Mouse (Mus musculus) MEL (cell line): ENCODE results near the gene Sp9.

Experiments
- BHLHE40 ChIP-seq: IDR thresholded peaks from 2 replicates; pipeline ENCODE4 v1.6.1; 2012; ENCODE audit warnings: low read depth, mild to moderate bottlenecking, inconsistent platforms, low read length, improper control_type of control experiment, borderline replicate concordance
- CHD2 ChIP-seq: IDR thresholded peaks from 2 replicates; pipeline ENCODE4 v1.6.1; 2011; ENCODE audit warnings: low read length, improper control_type of control experiment
- CTCF ChIP-seq, 3 experiments: IDR thresholded peaks in 2 of 3; conservative IDR thresholded peaks in 1 of 3; 2 replicates each; pipeline ENCODE4 v1.5.1; 2011 to 2012; ENCODE audit warnings: low read length in 3 of 3, low read depth in 2 of 3, mild to moderate bottlenecking in 2 of 3, improper control_type of control experiment in 1 of 3, inconsistent platforms in 1 of 3, mixed read lengths in 1 of 3, moderate library complexity in 1 of 3; ENCODE audit not compliant: control insufficient read depth in 1 of 3, insufficient read depth in 1 of 3, poor library complexity in 1 of 3, severe bottlenecking in 1 of 3
- E2F4 ChIP-seq: IDR thresholded peaks from 2 replicates; pipeline ENCODE4 v1.6.1; 2011; ENCODE audit warnings: low read depth, low read length, improper control_type of control experiment, borderline replicate concordance
- EP300 ChIP-seq, 2 experiments: IDR thresholded peaks; 2 replicates each; pipeline ENCODE4 v1.6.1; 2011; ENCODE audit warnings: improper control_type of control experiment in 2 of 2, low read length in 2 of 2, low read depth in 1 of 2, mild to moderate bottlenecking in 1 of 2
- GATA1 ChIP-seq: IDR thresholded peaks from 2 replicates; pipeline ENCODE4 v1.6.1; 2011; ENCODE audit warnings: low read depth, low read length, improper control_type of control experiment
- MEF2A ChIP-seq: IDR thresholded peaks from 2 replicates; pipeline ENCODE4 v1.6.1; 2014; ENCODE audit warnings: low read depth, mild to moderate bottlenecking, inconsistent platforms, low read length, improper control_type of control experiment; ENCODE audit not compliant: poor library complexity, insufficient replicate concordance, severe bottlenecking; ENCODE audit errors: extremely low read depth
- MYB ChIP-seq: IDR thresholded peaks from 2 replicates; pipeline ENCODE4 v1.6.1; 2011; ENCODE audit warnings: mild to moderate bottlenecking, low read depth, low read length, improper control_type of control experiment
- POLR2A ChIP-seq, 2 experiments: IDR thresholded peaks; 2 replicates each; pipeline ENCODE4 v1.6.1; 2011 to 2012; ENCODE audit warnings: low read length in 2 of 2, mild to moderate bottlenecking in 2 of 2, control low read depth in 1 of 2, improper control_type of control experiment in 1 of 2, low read depth in 1 of 2, moderate library complexity in 1 of 2; ENCODE audit not compliant: control insufficient read depth in 1 of 2, insufficient read depth in 1 of 2, poor library complexity in 1 of 2
- RAD21 ChIP-seq: IDR thresholded peaks from 2 replicates; pipeline ENCODE4 v1.6.1; 2011; ENCODE audit warnings: mild to moderate bottlenecking, low read depth, low read length, improper control_type of control experiment
- UBTF ChIP-seq: IDR thresholded peaks from 2 replicates; pipeline ENCODE4 v1.6.1; 2012; ENCODE audit warnings: low read depth, mild to moderate bottlenecking, inconsistent platforms, low read length, improper control_type of control experiment, moderate library complexity, borderline replicate concordance; ENCODE audit not compliant: insufficient read depth
- ZC3H11A ChIP-seq: IDR thresholded peaks from 2 replicates; pipeline ENCODE4 v1.6.1; 2012; ENCODE audit warnings: low read depth, mild to moderate bottlenecking, inconsistent platforms, low read length, improper control_type of control experiment
- ZKSCAN1 ChIP-seq: IDR thresholded peaks from 2 replicates; pipeline ENCODE4 v1.6.1; 2012; ENCODE audit warnings: low read depth, mild to moderate bottlenecking, inconsistent platforms, low read length, improper control_type of control experiment, moderate library complexity

DNA sequence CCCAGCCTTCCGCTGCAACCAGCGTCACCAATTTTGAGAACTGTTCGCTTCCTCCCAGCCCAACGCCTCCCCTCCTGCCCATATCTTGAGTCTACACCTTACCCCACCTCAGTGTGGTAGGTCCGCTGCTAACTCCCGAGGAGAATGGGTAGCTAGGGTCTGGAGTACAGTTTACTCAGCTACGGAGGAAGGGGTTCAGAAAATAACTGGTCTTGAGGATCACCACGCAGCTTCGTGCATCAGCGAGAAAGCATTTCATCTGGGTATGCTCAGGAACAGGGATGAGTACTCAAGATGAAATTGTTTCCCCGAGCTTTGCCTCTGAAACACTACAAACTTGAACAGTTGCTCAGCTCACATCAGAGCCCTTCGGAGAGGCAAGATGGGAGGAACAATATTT is 3.4 kb upstream of the Sp9 start:
- TF ChIP-seq BHLHE40 (no peak), CTCF (IDR thresholded peaks at IDR 0.05 in 2 of 3, conservative IDR thresholded peaks at IDR 0.05 in 1 of 3; ENCODE audit: control insufficient read depth in 1 of 3, insufficient read depth in 1 of 3, low read depth in 2 of 3, low read length in 3 of 3, poor library complexity in 1 of 3, severe bottlenecking in 1 of 3) (no peak), MEF2A (no peak), GATA1 (no peak), ZKSCAN1 (no peak), RAD21 (no peak), E2F4 (no peak), CHD2 (no peak), ZC3H11A (no peak), MYB (no peak), EP300 (IDR thresholded peaks at IDR 0.05; ENCODE audit: low read depth in 1 of 2, low read length in 2 of 2) (no peak), UBTF (no peak), POLR2A (IDR thresholded peaks at IDR 0.05; ENCODE audit: control insufficient read depth in 1 of 2, insufficient read depth in 1 of 2, low read depth in 1 of 2, low read length in 2 of 2, poor library complexity in 1 of 2) (no peak)
